ENCODE assay signal across 26 mouse cellular contexts in the genomic region with DNA sequence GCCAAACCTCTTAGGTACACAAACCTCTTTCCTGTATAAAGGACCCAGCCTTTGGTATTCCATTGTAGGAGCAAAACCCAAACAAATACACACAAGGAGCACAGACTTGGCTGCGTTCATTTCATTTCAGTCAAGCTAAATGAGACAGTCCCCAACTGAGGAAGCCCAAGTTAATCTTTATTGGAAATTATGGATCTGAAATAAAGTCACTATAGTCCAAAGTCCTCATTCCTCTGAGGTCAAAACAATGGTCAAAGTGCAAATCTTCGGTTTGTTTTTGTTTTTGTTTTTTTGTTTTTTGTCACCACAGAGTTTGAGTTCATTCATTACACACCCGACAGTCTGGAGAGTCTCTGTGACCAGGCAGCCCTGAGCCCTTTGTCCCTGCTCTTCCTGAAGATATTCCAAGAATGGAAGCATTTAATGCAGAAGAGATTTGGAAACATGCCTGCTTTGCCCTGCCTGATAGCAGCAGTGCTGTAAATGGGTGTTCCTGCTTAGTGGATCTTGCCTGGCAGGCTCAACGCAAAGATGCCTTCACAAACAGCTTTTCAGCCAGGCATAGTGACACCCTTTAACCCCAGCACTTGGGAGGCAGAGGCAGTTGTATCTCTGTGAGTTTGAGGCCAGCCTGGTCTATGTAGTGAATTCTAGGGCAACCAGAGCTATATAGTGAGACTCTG. TPM values are rescaled to one million over a fixed set of nuclear protein-coding genes. Genes with fewer than 3 reads are reported as not detected.
DNase-seq lines count a peak whose midpoint lies in the region; ATAC-seq and TF ChIP-seq lines count a peak whose summit lies in the region.
"Had no signal": no experiment of that assay in that cellular context is flagged by ENCODE, and none has a peak within 500 bp of the region (broad histone marks: within the 10 kb centered on the region; RNA-seq: fewer than 3 reads in every experiment).

No protein-coding gene starts in this region.

- no peak for ATAC-seq in heart, embryonic 12.5 days (ENCODE audit: insufficient number of reproducible peaks, low FRiP score)
- ATAC-seq in heart, postnatal 0 days (ENCODE audit: insufficient read depth, low read depth), result no peak
- no peak for ATAC-seq in midbrain, postnatal 0 days (ENCODE audit: low FRiP score)
- ATAC-seq: forebrain, embryonic 15.5 days; hindbrain, embryonic 16.5 days; midbrain, embryonic 13.5 days had no signal

- no peaks in the 10 kb centered on the region for H3K36me3 ChIP-seq in heart, embryonic 10.5 days
- H3K36me3 ChIP-seq in heart, embryonic 12.5 days, result no peaks in the 10 kb centered on the region
- 0 out of 2 replicates have a peak, but pooled peaks cover 2% of the 10 kb centered on the region for H3K36me3 ChIP-seq in heart, postnatal 0 days (replicated peaks; ENCODE audit: control insufficient read depth, insufficient read depth, low read length)
- no peaks in the 10 kb centered on the region for H3K36me3 ChIP-seq in midbrain, postnatal 0 days (ENCODE audit: insufficient read depth, low read length)
- H3K36me3 ChIP-seq: embryonic facial prominence, embryonic 13.5 days; forebrain, embryonic 15.5 days; limb, embryonic 13.5 days; midbrain, embryonic 13.5 days had no signal

- no peaks in the 10 kb centered on the region for H3K27me3 ChIP-seq in heart, embryonic 10.5 days (ENCODE audit: insufficient read depth, poor library complexity, severe bottlenecking)
- H3K27me3 ChIP-seq in heart, embryonic 12.5 days (replicated peaks), result no peaks in the 10 kb centered on the region
- H3K27me3 ChIP-seq in heart, postnatal 0 days (ENCODE audit: control insufficient read depth, insufficient read depth, low read length), result no peaks in the 10 kb centered on the region
- no peaks in the 10 kb centered on the region for H3K27me3 ChIP-seq in midbrain, postnatal 0 days (ENCODE audit: insufficient read depth, low read length)
- H3K27me3 ChIP-seq: embryonic facial prominence, embryonic 13.5 days; forebrain, embryonic 15.5 days; limb, embryonic 13.5 days; midbrain, embryonic 13.5 days had no signal

- H3K4me2 ChIP-seq in heart, embryonic 12.5 days, result no peak overlapping the region
- no peak overlapping the region for H3K4me2 ChIP-seq in heart, postnatal 0 days (ENCODE audit: low read depth, low read length)
- H3K4me2 ChIP-seq in midbrain, postnatal 0 days (ENCODE audit: low read depth, low read length, poor library complexity, severe bottlenecking), result no peak overlapping the region
- H3K4me2 ChIP-seq: embryonic facial prominence, embryonic 13.5 days; forebrain, embryonic 15.5 days; limb, embryonic 13.5 days; midbrain, embryonic 13.5 days had no signal

- 62% methylated on average over 4 of the region's 4 CpGs for WGBS in heart, embryonic 10.5 days
- WGBS in heart, embryonic 12.5 days, result 52% methylated on average over 4 of the region's 4 CpGs
- 44% methylated on average over 4 of the region's 4 CpGs for WGBS in heart, postnatal 0 days
- WGBS in midbrain, postnatal 0 days, result 79% methylated on average over 4 of the region's 4 CpGs

- H3K9ac ChIP-seq in heart, embryonic 12.5 days, result no peak overlapping the region
- no peak overlapping the region for H3K9ac ChIP-seq in heart, postnatal 0 days (replicated peaks; ENCODE audit: low read depth, low read length)
- H3K9ac ChIP-seq in midbrain, postnatal 0 days (replicated peaks; ENCODE audit: low read length, poor library complexity, severe bottlenecking), result no peak overlapping the region
- H3K9ac ChIP-seq: embryonic facial prominence, embryonic 13.5 days; forebrain, embryonic 15.5 days; limb, embryonic 13.5 days; midbrain, embryonic 13.5 days had no signal

- no peak overlapping the region for H3K4me3 ChIP-seq in heart, embryonic 10.5 days
- H3K4me3 ChIP-seq in heart, embryonic 12.5 days, result no peak overlapping the region
- H3K4me3 ChIP-seq in left cerebral cortex, adult 2 months, result no peak overlapping the region
- H3K4me3 ChIP-seq in heart, postnatal 0 days (ENCODE audit: low read depth, low read length), result no peak overlapping the region
- no peak overlapping the region for H3K4me3 ChIP-seq in midbrain, postnatal 0 days (ENCODE audit: low read depth, low read length)
- H3K4me3 ChIP-seq: embryonic facial prominence, embryonic 13.5 days; forebrain, embryonic 15.5 days; limb, embryonic 13.5 days; midbrain, embryonic 13.5 days had no signal

- TF ChIP-seq CTCF in left cerebral cortex, adult 2 months (IDR thresholded peaks at IDR 0.05), result no peak
- no peak for TF ChIP-seq CTCF in heart, postnatal 0 days (IDR thresholded peaks at IDR 0.05; ENCODE audit: low read depth)
- TF ChIP-seq CTCF in midbrain, postnatal 0 days (IDR thresholded peaks at IDR 0.05), result no peak

- TF ChIP-seq EP300 in heart, postnatal 0 days (IDR thresholded peaks at IDR 0.05; ENCODE audit: low read depth), result no peak

- H3K27ac ChIP-seq in heart, embryonic 10.5 days, result no peak overlapping the region
- no peak overlapping the region for H3K27ac ChIP-seq in heart, embryonic 12.5 days (ENCODE audit: poor library complexity, severe bottlenecking)
- H3K27ac ChIP-seq in left cerebral cortex, adult 2 months, result peak overlapping the region; percentile 69; the same call in 1 of the 2 replicates
- H3K27ac ChIP-seq in heart, postnatal 0 days (ENCODE audit: low read depth), result peak overlapping the region; percentile 83
- no peak overlapping the region for H3K27ac ChIP-seq in midbrain, postnatal 0 days (ENCODE audit: low read depth, low read length)
- H3K27ac ChIP-seq: embryonic facial prominence, embryonic 13.5 days; forebrain, embryonic 15.5 days; kidney, postnatal 0 days; limb, embryonic 13.5 days; midbrain, embryonic 13.5 days had no signal

- peaks cover 18% of the 10 kb centered on the region; the same call in 1 of the 2 replicates for H3K4me1 ChIP-seq in heart, embryonic 10.5 days
- peaks cover 25% of the 10 kb centered on the region for H3K4me1 ChIP-seq in heart, embryonic 12.5 days (replicated peaks)
- H3K4me1 ChIP-seq in heart, postnatal 0 days (ENCODE audit: control insufficient read depth, insufficient read depth), result peaks cover 18% of the 10 kb centered on the region
- H3K4me1 ChIP-seq in midbrain, postnatal 0 days (ENCODE audit: insufficient read depth, low read length), result no peaks in the 10 kb centered on the region
- H3K4me1 ChIP-seq: embryonic facial prominence, embryonic 13.5 days; forebrain, embryonic 15.5 days; limb, embryonic 13.5 days; midbrain, embryonic 13.5 days had no signal

- DNase-seq in heart, embryonic 10.5 days (ENCODE audit: low spot score), result peak; percentile 71
- DNase-seq in left cerebral cortex, adult 2 months (ENCODE audit: extremely low spot score in 1 of 2, low spot score in 2 of 2), result no peak
- no peak for DNase-seq in left cerebral cortex, adult 11 months (ENCODE audit: low spot score)
- DNase-seq in heart, postnatal 0 days (ENCODE audit: low spot score), result no peak
- peak; percentile 45 to 52 for DNase-seq in kidney, postnatal 36 days
- no peak for DNase-seq in midbrain, postnatal 0 days (ENCODE audit: low spot score)
- no peak for DNase-seq in lung, postnatal 36 days
- DNase-seq: adrenal gland, postnatal 25 days; cerebellum, adult 11 months; cerebellum, postnatal 10 days; gastrocnemius, postnatal 36 days; lung, postnatal 10 days; right cerebral cortex, postnatal 14 days; thymus, adult 2 months had no signal

- H3K9me3 ChIP-seq in heart, embryonic 10.5 days, result no peaks in the 10 kb centered on the region
- no peaks in the 10 kb centered on the region for H3K9me3 ChIP-seq in heart, embryonic 12.5 days (replicated peaks)
- H3K9me3 ChIP-seq in heart, postnatal 0 days (replicated peaks; ENCODE audit: control insufficient read depth, low read length), result no peaks in the 10 kb centered on the region
- no peaks in the 10 kb centered on the region for H3K9me3 ChIP-seq in midbrain, postnatal 0 days (ENCODE audit: low read length)
- H3K9me3 ChIP-seq: embryonic facial prominence, embryonic 13.5 days; forebrain, embryonic 15.5 days; limb, embryonic 13.5 days; midbrain, embryonic 13.5 days had no signal

- intact Hi-C loops in left cerebral cortex, adult 2 months (cut with DNase I), result loop anchor here (2.0 kb wide), 3 partner anchors 27 to 87 kb away; a partner anchor contains a TSS

RNA-seq across cellular contexts. Expression of a gene that starts 47.9 kb away (rescaled TPM):
- polyA plus RNA-seq in heart, embryonic 10.5 days (2016; fragmentation: Nextera tagmentation; extraction: Ambion mirVana), result 1.0 and 4.2 TPM in 2 replicates
- polyA plus RNA-seq in heart, embryonic 12.5 days (2016; fragmentation: Nextera tagmentation; extraction: Ambion mirVana), result 6.3 and 7.2 TPM in 2 replicates
- 1 to 10 TPM; 3.0 to 3.2 TPM for total RNA-seq in left cerebral cortex, adult 2 months (2021)
- 26.5 and 33.5 TPM in 2 replicates for total RNA-seq in heart, postnatal 0 days (2014; rRNA removed; ENCODE audit: low replicate concordance)
- polyA plus RNA-seq in heart, postnatal 0 days (2015; fragmentation: Nextera tagmentation; extraction: Ambion mirVana), result 12.2 and 12.7 TPM in 2 replicates
- 0.22 and 0.57 TPM in 2 replicates for total RNA-seq in midbrain, postnatal 0 days (2014; rRNA removed)
- 0.74 and 0.88 TPM in 2 replicates for polyA plus RNA-seq in midbrain, postnatal 0 days (2015; fragmentation: Nextera tagmentation; extraction: Ambion mirVana)
- total RNA-seq: hematopoietic stem cell, adult 5-6 weeks; megakaryocyte, adult 5-6 weeks had no signal
- polyA plus RNA-seq: kidney, postnatal 0 days; spleen, adult 2 months; stomach, embryonic 14.5 days had no signal

RNA-seq across cellular contexts. Expression of a gene that starts 56.4 kb away (rescaled TPM):
- not detected in 2 replicates for polyA plus RNA-seq in heart, embryonic 10.5 days (2016; fragmentation: Nextera tagmentation; extraction: Ambion mirVana)
- polyA plus RNA-seq in heart, embryonic 12.5 days (2016; fragmentation: Nextera tagmentation; extraction: Ambion mirVana), result not detected in 2 replicates
- total RNA-seq in left cerebral cortex, adult 2 months (2021), result 1 to 10 TPM; 3.3 to 3.4 TPM
- not detected in 2 replicates for total RNA-seq in heart, postnatal 0 days (2014; rRNA removed; ENCODE audit: low replicate concordance)
- polyA plus RNA-seq in heart, postnatal 0 days (2015; fragmentation: Nextera tagmentation; extraction: Ambion mirVana), result not detected in 2 replicates
- 0.99 and 4.4 TPM in 2 replicates for total RNA-seq in midbrain, postnatal 0 days (2014; rRNA removed)
- 4.8 and 6.0 TPM in 2 replicates for polyA plus RNA-seq in midbrain, postnatal 0 days (2015; fragmentation: Nextera tagmentation; extraction: Ambion mirVana)
- total RNA-seq: adrenal gland, postnatal 25 days; gastrocnemius, postnatal 36 days; hematopoietic stem cell, adult 5-6 weeks; megakaryocyte, adult 5-6 weeks had no signal
- polyA plus RNA-seq: embryonic facial prominence, embryonic 13.5 days; liver, embryonic 16.5 days; spleen, adult 2 months; stomach, embryonic 14.5 days had no signal

Comparison
In these comparisons a context has a peak if more than half of its experiments do, and no peak if none do; other contexts are left out.
1. DNase-seq: peak in heart, embryonic 10.5 days (single experiment) and kidney, postnatal 36 days (2 of 2); none in left cerebral cortex, adult 2 months (0 of 2), left cerebral cortex, adult 11 months (single experiment), heart, postnatal 0 days (single experiment), midbrain, postnatal 0 days (single experiment) and lung, postnatal 36 days (single experiment).
2. H3K27ac ChIP-seq: peak in left cerebral cortex, adult 2 months (single experiment) and heart, postnatal 0 days (single experiment); none in heart, embryonic 10.5 days (single experiment), heart, embryonic 12.5 days (single experiment) and midbrain, postnatal 0 days (single experiment).